8 mouse cellular contexts compared by ENCODE assay signal in the genomic region with DNA sequence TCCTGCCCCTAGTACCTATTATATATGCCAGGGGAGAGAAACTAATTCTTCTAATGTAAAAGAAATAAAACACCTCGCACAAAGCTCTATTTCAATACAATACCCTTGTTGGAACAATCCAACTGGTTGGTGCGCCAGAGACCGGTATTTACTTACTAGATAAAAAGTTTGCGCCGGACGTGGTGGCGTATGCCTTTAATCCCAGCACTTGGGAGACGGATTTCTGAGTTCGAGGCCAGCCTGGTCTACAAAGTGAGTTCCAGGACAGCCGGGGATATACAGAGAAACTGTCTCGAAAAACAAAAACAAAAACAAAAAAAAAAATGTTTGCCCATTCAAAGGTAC. TPM values are rescaled to one million over a fixed set of nuclear protein-coding genes. Genes with fewer than 3 reads are reported as not detected.
DNase-seq lines count a peak whose midpoint lies in the region; TF ChIP-seq lines count a peak whose summit lies in the region.

No protein-coding gene starts in this region.

- H3K4me3 ChIP-seq in liver, adult 2 months (ENCODE audit: insufficient read depth, low read depth, low read length), result peak overlapping the region; percentile 32

- DNase-seq in embryo, embryonic 10.5 days (ENCODE audit: low spot score), result peak; percentile 58
- DNase-seq in embryo, embryonic 9.5 days (ENCODE audit: extremely low spot score), result no peak
- peak; percentile 32 for DNase-seq in thymus, postnatal 14 days
- DNase-seq in thymus, postnatal 36 days, result no peak
- DNase-seq in liver, adult 2 months (ENCODE audit: extremely low read depth, low read depth, low spot score), result no peak
- no peak for DNase-seq in cerebellum, adult 8-10 months
- no peak for DNase-seq in gastrocnemius, adult 8-10 months (ENCODE audit: low spot score in 2 of 2)
- DNase-seq in urinary bladder, postnatal 25 days (ENCODE audit: low spot score), result no peak

- peaks cover 14% of the 10 kb centered on the region for H3K4me1 ChIP-seq in liver, adult 2 months (ENCODE audit: control insufficient read depth, insufficient read depth, low read length)

- H3K79me2 ChIP-seq in liver, adult 2 months (ENCODE audit: control insufficient read depth, insufficient read depth, low read length), result peaks cover 7% of the 10 kb centered on the region; the same call in 1 of the 2 replicates

- peak overlapping the region; percentile 30; the same call in 1 of the 2 replicates for H3K9ac ChIP-seq in liver, adult 2 months (ENCODE audit: low read depth, low read length)

- no peak for TF ChIP-seq POLR2A in liver, adult 2 months (IDR thresholded peaks at IDR 0.05; ENCODE audit: extremely low read depth, insufficient read depth, low read length)

- H3K36me3 ChIP-seq in liver, adult 2 months (ENCODE audit: control insufficient read depth, insufficient read depth, low read length), result peaks cover 2% of the 10 kb centered on the region; the same call in 1 of the 2 replicates

- TF ChIP-seq CTCF in liver, adult 2 months (IDR thresholded peaks at IDR 0.05; ENCODE audit: low read depth, low read length), result no peak

- 0 out of 2 replicates have a peak overlapping the region, but pooled peaks have one; percentile 34 for H3K27ac ChIP-seq in liver, adult 2 months (replicated peaks; ENCODE audit: insufficient read depth, low read depth, low read length)

- H3K27me3 ChIP-seq in liver, adult 2 months (ENCODE audit: control insufficient read depth, insufficient read depth, low read length), result no peaks in the 10 kb centered on the region

- WGBS in liver, adult 2 months, result 2% methylated on average over 11 of the region's 11 CpGs

RNA-seq across cellular contexts. Expression of gene Mgme1, which starts 1.2 kb away (rescaled TPM):
- total RNA-seq in liver, adult 2 months (2014; rRNA removed), result 6.8 and 7.2 TPM in 2 replicates
- polyA plus RNA-seq in liver, adult 2 months (2012; rRNA removed), result 3.0 and 3.5 TPM in 2 replicates
- 10 to 100 TPM; 11.8 to 13.8 (median 13.1) TPM for total RNA-seq in gastrocnemius, adult 8-10 months (2022)

RNA-seq across cellular contexts. Expression of gene Snx5, which starts 1.4 kb away (rescaled TPM):
- total RNA-seq in liver, adult 2 months (2014; rRNA removed), result 60.3 and 62.4 TPM in 2 replicates
- 17.2 and 21.8 TPM in 2 replicates for polyA plus RNA-seq in liver, adult 2 months (2012; rRNA removed)
- 10 to 100 TPM; 57.8 to 66.5 (median 58.9) TPM for total RNA-seq in gastrocnemius, adult 8-10 months (2022)

Comparison
In these comparisons a context has a peak if more than half of its experiments do, and no peak if none do; other contexts are left out.
1. DNase-seq: peak in embryo, embryonic 10.5 days (single experiment) and thymus, postnatal 14 days (single experiment); none in embryo, embryonic 9.5 days (single experiment), thymus, postnatal 36 days (0 of 2), liver, adult 2 months (single experiment), cerebellum, adult 8-10 months (single experiment), gastrocnemius, adult 8-10 months (0 of 2) and urinary bladder, postnatal 25 days (single experiment).